Mouse (Mus musculus): Measurements from ENCODE around the gene Mtmr14. TPM values are rescaled to one million over a fixed set of nuclear protein-coding genes. Genes with fewer than 3 reads are reported as not detected.

Gene Mtmr14
- polyA plus RNA-seq, 1 experiment from 2014 or later = 39.4 TPM

DNA sequence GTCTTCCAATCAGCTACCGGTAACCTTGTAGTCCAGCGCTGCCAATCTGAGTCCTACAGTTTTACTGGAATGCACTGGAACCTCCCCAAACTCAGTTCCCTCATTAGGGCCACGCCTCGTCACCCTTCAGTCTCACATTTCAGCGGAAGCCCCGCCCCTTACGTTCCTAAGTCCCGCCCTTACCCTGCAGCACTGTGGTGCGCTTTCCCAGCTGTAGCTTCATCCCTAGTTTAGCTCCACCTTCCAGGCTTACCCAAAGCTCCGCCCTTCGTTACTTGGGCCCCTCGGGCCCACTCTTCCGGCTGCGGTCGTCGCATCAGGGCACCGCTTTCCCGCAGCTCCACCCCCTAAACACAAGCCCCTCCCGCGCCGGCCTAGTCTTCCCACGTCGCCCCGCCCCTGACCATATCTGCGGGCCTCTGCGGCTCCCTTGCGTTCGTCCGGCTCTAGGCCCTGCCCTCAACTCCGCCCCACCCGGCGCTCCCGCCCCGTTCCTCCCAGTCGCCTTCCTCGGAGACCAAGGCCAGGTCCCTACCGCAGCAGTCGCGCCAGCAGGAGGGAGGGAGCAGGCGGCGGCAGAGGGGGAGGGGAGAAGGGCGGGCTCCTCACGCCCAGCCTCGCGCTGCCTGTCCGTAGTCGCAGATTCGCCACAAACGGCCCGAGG, 68.8 kb downstream of the Mtmr14 start:
- ATAC-seq (replicated peaks; ENCODE audit: low FRiP score) = peak; percentile 99
- peaks cover 19% of the 10 kb centered on the region for H3K36me3 ChIP-seq
- peak overlapping the region; percentile 99 for H3K4me3 ChIP-seq (replicated peaks)
- peak overlapping the region; percentile 99 for H3K27ac ChIP-seq
- H3K4me1 ChIP-seq = peaks cover 29% of the 10 kb centered on the region
- no peaks in the 10 kb centered on the region for H3K27me3 ChIP-seq
- H3K9ac ChIP-seq = peak overlapping the region; percentile 99
- under 1% methylated on average over 49 of the region's 50 CpGs for WGBS
- H3K9me3 ChIP-seq (replicated peaks) = no peaks in the 10 kb centered on the region
- peak overlapping the region; percentile 96 for H3K4me2 ChIP-seq

DNA sequence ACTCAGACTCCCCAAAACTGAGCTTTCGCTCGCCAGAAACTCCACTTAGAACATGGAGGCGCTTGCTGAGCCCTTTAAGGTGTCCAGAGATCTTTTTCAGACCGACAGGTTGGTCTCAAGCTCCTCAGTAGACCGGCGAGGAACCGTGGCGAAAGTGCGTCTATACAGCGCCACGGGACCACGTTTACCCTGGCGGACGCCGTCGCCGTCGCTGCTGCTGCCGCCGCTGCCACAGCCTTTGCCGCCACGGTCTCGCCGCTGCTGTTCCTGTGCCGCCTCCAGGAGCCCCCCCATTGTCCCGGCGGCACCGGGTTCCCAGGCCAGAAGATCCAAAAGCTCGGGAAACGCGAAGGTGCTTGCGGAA, 69.3 kb downstream of the Mtmr14 start, which contains the start of gene Brpf1:
Gene Brpf1 (plus strand): TSS at position 152 of the 364 bp plus-strand sequence.
- WGBS = under 1% methylated on average over 32 of the region's 32 CpGs
- Histone ChIP-seq H3K4me3 (replicated peaks) (peak within 1 kb of the TSS; percentile 99), H3K27me3 (no peaks in the 10 kb centered on the region), H3K4me1 (peaks cover 29% of the 10 kb centered on the region), H3K4me2 (peak within 1 kb of the TSS; percentile 96), H3K9ac (peak within 1 kb of the TSS; percentile 99), H3K36me3 (peaks cover 23% of the 10 kb centered on the region), H3K27ac (peak within 1 kb of the TSS; percentile 99), H3K9me3 (replicated peaks) (no peaks in the 10 kb centered on the region)
- peak; percentile 48 for ATAC-seq (replicated peaks; ENCODE audit: low FRiP score)

DNA sequence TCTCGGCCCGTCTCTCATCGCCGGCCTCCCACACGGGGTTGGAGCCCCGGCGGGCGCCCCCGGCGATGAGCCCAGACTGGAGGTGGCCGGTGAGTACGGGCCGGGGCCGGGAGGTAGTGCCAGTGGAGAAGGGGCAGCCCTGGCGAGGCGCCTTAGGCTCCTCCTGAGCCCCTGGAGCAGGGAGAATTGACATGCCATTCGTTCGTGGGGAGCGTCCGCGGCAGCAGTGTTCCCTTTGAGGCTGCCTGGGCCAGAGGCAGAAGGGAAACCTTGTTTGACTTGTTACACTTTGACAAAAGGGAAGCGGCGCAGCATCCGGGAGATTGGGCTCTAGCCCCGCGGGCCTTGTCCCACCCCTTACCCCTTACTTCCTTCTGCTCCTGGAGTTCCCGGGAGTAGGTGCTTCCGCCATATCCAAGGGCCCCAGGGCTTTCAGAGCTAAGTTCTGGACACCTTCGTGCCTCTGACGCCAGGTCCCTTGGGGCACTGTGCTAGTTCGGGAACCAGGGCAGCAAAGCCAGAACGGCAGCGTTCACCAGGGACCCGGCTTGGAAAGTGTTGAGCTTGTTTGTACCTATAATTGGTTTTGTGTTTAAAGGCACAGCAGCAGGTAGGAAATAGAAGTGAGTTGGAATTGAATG, 70.0 kb downstream of the Mtmr14 start:
- Histone ChIP-seq H3K9ac (peak overlapping the region; percentile 99), H3K36me3 (peaks cover 29% of the 10 kb centered on the region), H3K4me3 (replicated peaks) (peak overlapping the region; percentile 99), H3K4me2 (peak overlapping the region; percentile 96), H3K27me3 (no peaks in the 10 kb centered on the region), H3K9me3 (replicated peaks) (no peaks in the 10 kb centered on the region), H3K27ac (peak overlapping the region; percentile 99), H3K4me1 (peaks cover 29% of the 10 kb centered on the region)
- WGBS = under 1% methylated on average over 34 of the region's 34 CpGs
- ATAC-seq (replicated peaks; ENCODE audit: low FRiP score) = no peak

DNA sequence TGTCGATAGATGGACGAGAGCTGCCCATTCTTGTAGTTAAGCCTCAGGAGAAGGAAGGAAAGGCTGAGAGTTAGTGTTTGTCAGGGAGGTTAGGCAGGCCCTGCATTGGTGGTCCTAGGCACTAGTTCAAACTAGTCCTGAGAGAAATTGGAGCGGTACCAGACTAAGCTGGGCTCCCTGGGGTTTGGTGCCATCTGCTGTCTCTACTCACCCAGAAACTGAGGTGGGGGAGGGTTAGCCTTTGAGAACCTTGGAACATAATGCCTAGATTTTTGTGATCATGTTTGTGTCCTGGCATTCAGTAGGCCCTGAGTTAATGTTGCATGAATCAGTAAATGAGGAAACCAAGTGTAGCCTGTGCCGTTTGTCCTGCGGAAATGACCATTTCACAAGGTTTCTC, 70.5 kb downstream of the Mtmr14 start:
- peaks cover 29% of the 10 kb centered on the region for H3K4me1 ChIP-seq
- H3K27me3 ChIP-seq = no peaks in the 10 kb centered on the region
- H3K27ac ChIP-seq = peak overlapping the region; percentile 99
- ATAC-seq (replicated peaks; ENCODE audit: low FRiP score) = no peak
- H3K36me3 ChIP-seq = peaks cover 35% of the 10 kb centered on the region
- H3K9me3 ChIP-seq (replicated peaks) = no peaks in the 10 kb centered on the region
- WGBS = 15% methylated on average over 5 of the region's 5 CpGs
- H3K4me2 ChIP-seq = peak overlapping the region; percentile 96
- H3K9ac ChIP-seq = peak overlapping the region; percentile 99
- peak overlapping the region; percentile 99 for H3K4me3 ChIP-seq (replicated peaks)

DNA sequence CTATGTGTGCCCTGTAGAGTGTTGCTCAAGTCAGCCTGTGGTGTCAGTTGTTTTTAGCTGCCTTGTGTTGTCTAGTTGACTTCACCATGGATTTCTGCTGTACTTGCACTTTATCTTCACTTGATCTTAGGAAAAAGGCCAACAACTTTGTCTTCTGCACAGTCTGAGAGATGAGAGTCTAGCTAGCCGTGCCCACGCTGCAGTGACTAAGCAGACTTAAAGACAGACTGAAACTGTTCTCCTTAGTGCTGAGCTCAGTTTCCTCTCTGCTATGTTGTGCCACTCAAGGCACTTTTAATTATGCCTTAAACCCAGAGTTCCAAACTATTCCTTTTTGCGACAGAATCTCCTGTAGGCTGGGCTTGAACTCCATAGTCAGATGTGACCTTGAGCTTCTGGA, 78.3 kb downstream of the Mtmr14 start:
- Histone ChIP-seq H3K27ac (no peak overlapping the region), H3K9ac (no peak overlapping the region), H3K36me3 (peaks cover 97% of the 10 kb centered on the region), H3K27me3 (no peaks in the 10 kb centered on the region), H3K9me3 (replicated peaks) (no peaks in the 10 kb centered on the region), H3K4me2 (no peak overlapping the region), H3K4me3 (replicated peaks) (no peak overlapping the region), H3K4me1 (no peaks in the 10 kb centered on the region)
- 96% methylated on average over 3 of the region's 3 CpGs for WGBS
- no peak for ATAC-seq (replicated peaks; ENCODE audit: low FRiP score)

DNA sequence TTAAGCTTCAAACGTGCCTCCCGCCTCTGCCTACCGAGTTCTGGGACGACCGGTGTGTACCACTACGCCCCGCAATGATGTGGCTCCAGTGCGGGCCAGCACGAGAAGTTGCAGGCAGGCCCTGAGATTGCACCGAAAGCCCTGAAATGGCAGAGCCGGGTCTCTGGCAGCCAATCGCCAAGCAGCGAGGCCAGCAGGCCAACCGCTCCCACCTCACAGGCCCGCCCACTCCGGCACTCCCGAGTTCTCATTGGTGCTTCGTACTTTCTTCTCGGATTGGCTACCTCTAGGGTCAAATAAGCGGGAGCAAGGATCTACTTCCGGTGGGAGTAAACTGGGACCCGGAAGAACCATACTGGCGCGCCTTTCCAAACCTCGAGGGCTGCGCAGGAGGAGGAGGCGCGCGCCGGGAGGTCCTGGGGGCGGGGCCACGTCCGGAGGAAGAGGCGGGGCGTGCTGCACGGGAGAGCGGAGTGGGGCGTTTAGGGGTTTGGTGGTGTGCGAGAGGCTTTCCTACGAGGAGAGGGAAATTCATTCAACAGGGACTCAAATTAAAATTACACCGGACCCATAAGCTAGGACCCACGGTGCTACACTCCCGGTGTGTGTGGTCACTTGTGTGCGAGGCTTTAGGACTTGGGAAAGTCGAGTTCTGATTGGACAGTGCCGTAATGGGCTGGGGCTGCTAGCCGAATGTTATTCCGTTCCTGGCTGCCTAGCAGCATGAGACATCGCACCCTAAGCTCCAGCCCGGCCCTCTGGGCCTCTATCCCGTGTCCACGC, 89.1 kb downstream of the Mtmr14 start, which contains the start of gene Ogg1:
Gene Ogg1 (plus strand): TSS at position 440 of the 783 bp plus-strand sequence.
- peak within 1 kb of the TSS; percentile 84 for H3K4me2 ChIP-seq

DNA sequence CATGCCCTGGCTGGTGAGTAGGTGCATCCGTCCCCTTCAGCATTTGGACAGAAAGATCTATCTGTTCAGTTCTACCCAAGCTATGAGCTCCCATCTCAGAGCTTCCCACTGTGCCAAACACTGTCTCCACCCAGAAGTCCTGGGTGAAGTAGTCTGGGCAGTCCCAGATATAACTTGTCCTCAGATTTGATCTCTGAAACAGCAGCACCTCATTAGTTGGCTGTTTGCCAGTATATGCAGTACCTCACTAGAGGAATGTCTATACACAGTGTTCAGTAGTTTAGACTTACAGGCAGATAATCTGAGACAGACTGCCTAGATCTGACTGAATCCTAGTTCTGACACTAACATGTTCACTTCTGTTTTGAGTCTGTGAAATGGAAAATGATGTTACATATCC, 91.8 kb downstream of the Mtmr14 start:
- H3K9ac ChIP-seq = no peak overlapping the region
- H3K36me3 ChIP-seq = peaks cover 66% of the 10 kb centered on the region
- no peak for ATAC-seq (replicated peaks; ENCODE audit: low FRiP score)
- H3K4me2 ChIP-seq = no peak overlapping the region
- H3K4me3 ChIP-seq (replicated peaks) = no peak overlapping the region
- H3K4me1 ChIP-seq = peaks cover 27% of the 10 kb centered on the region
- 90% methylated on average over 1 of the region's 1 CpGs for WGBS
- H3K27me3 ChIP-seq = no peaks in the 10 kb centered on the region
- peak overlapping the region; percentile 4; the same call in 1 of the 2 replicates for H3K27ac ChIP-seq
- no peaks in the 10 kb centered on the region for H3K9me3 ChIP-seq (replicated peaks)

More for the DNA sequence above, 89.1 kb downstream of the Mtmr14 start, which contains the start of gene Ogg1:
- under 1% methylated on average over 50 of the region's 52 CpGs for WGBS
- peak within 1 kb of the TSS; percentile 64 for H3K9ac ChIP-seq
- H3K4me3 ChIP-seq (replicated peaks) = peak within 1 kb of the TSS; percentile 65
- peaks cover 15% of the 10 kb centered on the region for H3K4me1 ChIP-seq
- H3K27me3 ChIP-seq = no peaks in the 10 kb centered on the region
- peak; percentile 99 for ATAC-seq (replicated peaks; ENCODE audit: low FRiP score)
- peak within 1 kb of the TSS; percentile 95 for H3K27ac ChIP-seq
- no peaks in the 10 kb centered on the region for H3K9me3 ChIP-seq (replicated peaks)
- H3K36me3 ChIP-seq = peaks cover 71% of the 10 kb centered on the region

DNA sequence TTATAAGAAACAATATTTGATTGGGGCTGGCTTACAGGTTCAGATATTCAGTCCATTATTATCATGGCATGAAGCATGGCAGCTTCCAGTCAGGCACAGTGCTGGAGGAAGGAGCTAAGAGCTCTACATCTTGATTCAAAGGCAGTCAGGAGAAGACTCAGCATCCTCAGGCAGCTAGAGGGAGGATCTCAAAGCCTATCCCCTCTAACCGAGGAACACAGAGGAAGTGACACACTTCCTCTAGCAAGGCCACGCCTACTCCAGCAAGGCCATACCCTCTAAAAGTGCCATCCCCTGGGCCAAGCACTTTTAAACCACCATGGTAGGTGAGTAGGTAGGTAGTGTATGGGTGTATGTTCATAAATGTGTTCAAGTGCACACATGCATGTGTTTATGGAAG, 92.9 kb downstream of the Mtmr14 start:
- ATAC-seq (replicated peaks; ENCODE audit: low FRiP score) = no peak
- no peaks in the 10 kb centered on the region for H3K27me3 ChIP-seq
- H3K27ac ChIP-seq = no peak overlapping the region
- H3K36me3 ChIP-seq = peaks cover 67% of the 10 kb centered on the region
- H3K9ac ChIP-seq = no peak overlapping the region
- 52% methylated on average over 2 of the region's 2 CpGs for WGBS
- no peak overlapping the region for H3K4me2 ChIP-seq
- no peaks in the 10 kb centered on the region for H3K9me3 ChIP-seq (replicated peaks)
- H3K4me1 ChIP-seq = peaks cover 27% of the 10 kb centered on the region
- no peak overlapping the region for H3K4me3 ChIP-seq (replicated peaks)

Other genes with a start within 250 kb of the Mtmr14 start
- 46.6 and 47.0 TPM in 2 replicates for gene Thumpd3, start 191.6 kb upstream of the Mtmr14 start, polyA plus RNA-seq (2015; fragmentation: Nextera tagmentation; extraction: Ambion mirVana)
- gene Setd5, start 160.5 kb upstream of the Mtmr14 start, polyA plus RNA-seq (2015; fragmentation: Nextera tagmentation; extraction: Ambion mirVana) = 75.0 and 75.9 TPM in 2 replicates
- gene Lhfpl4, start 42.5 kb upstream of the Mtmr14 start, polyA plus RNA-seq (2015; fragmentation: Nextera tagmentation; extraction: Ambion mirVana) = 0.64 and 1.00 TPM in 2 replicates
- gene Cpne9, start 44.5 kb downstream of the Mtmr14 start, polyA plus RNA-seq (2015; fragmentation: Nextera tagmentation; extraction: Ambion mirVana) = 0.05 and 0.18 TPM in 2 replicates
- gene Brpf1, start 69.3 kb downstream of the Mtmr14 start, polyA plus RNA-seq (2015; fragmentation: Nextera tagmentation; extraction: Ambion mirVana) = 19.2 and 20.4 TPM in 2 replicates
- gene Ogg1, start 89.1 kb downstream of the Mtmr14 start, polyA plus RNA-seq (2015; fragmentation: Nextera tagmentation; extraction: Ambion mirVana) = 13.8 and 18.7 TPM in 2 replicates
- gene Camk1, start 106.1 kb downstream of the Mtmr14 start, polyA plus RNA-seq (2015; fragmentation: Nextera tagmentation; extraction: Ambion mirVana) = 103 and 111 TPM in 2 replicates
- gene Tada3, start 140.0 kb downstream of the Mtmr14 start, polyA plus RNA-seq (2015; fragmentation: Nextera tagmentation; extraction: Ambion mirVana) = 56.7 and 62.1 TPM in 2 replicates
- 403 and 405 TPM in 2 replicates for gene Arpc4, start 140.3 kb downstream of the Mtmr14 start, polyA plus RNA-seq (2015; fragmentation: Nextera tagmentation; extraction: Ambion mirVana)
- 3.5 and 3.6 TPM in 2 replicates for gene Ttll3, start 151.4 kb downstream of the Mtmr14 start, polyA plus RNA-seq (2015; fragmentation: Nextera tagmentation; extraction: Ambion mirVana)
- 24.0 and 25.3 TPM in 2 replicates for gene Rpusd3, start 181.5 kb downstream of the Mtmr14 start, polyA plus RNA-seq (2015; fragmentation: Nextera tagmentation; extraction: Ambion mirVana)
- not detected in 2 replicates for gene Cidec, start 197.9 kb downstream of the Mtmr14 start, polyA plus RNA-seq (2015; fragmentation: Nextera tagmentation; extraction: Ambion mirVana)
- gene Jagn1, start 204.7 kb downstream of the Mtmr14 start, polyA plus RNA-seq (2015; fragmentation: Nextera tagmentation; extraction: Ambion mirVana) = 104 and 111 TPM in 2 replicates
- 6.1 and 7.8 TPM in 2 replicates for gene Il17re, start 220.6 kb downstream of the Mtmr14 start, polyA plus RNA-seq (2015; fragmentation: Nextera tagmentation; extraction: Ambion mirVana)
- 18.5 and 19.6 TPM in 2 replicates for gene Il17rc, start 233.6 kb downstream of the Mtmr14 start, polyA plus RNA-seq (2015; fragmentation: Nextera tagmentation; extraction: Ambion mirVana)
- gene Creld1, start 245.5 kb downstream of the Mtmr14 start, polyA plus RNA-seq (2015; fragmentation: Nextera tagmentation; extraction: Ambion mirVana) = 35.7 and 37.2 TPM in 2 replicates